Mouse (Mus musculus) gastrocnemius, adult 2 months (tissue): ENCODE results near the gene Fam160a1. TPM values are rescaled to one million over a fixed set of nuclear protein-coding genes. Genes with fewer than 3 reads are reported as not detected.

Experiments
- DNase-seq: peaks from one replicate; pipeline ENCODE4 v3.0.0; 2022
- H3K27ac ChIP-seq: fragments of 200-600 bp; 2 replicates; pipeline ENCODE4 v1.8.1; 2022; ENCODE audit warnings: mild to moderate bottlenecking
- H3K4me3 ChIP-seq: fragments of 200-600 bp; 2 replicates; pipeline ENCODE4 v1.8.1; 2022; ENCODE audit warnings: mild to moderate bottlenecking, moderate library complexity
- CTCF ChIP-seq: fragments of 200-600 bp; IDR thresholded peaks from 2 replicates; pipeline ENCODE4 v1.8.1; 2022; ENCODE audit warnings: antibody characterized with exemption, mild to moderate bottlenecking, moderate library complexity
- intact Hi-C: fragments of 180-260 bp; cut with DNase I; formaldehyde crosslinking; loops from one replicate; pipeline ENCODE4 v1.15.1; 2025
- total RNA-seq, 2 experiments: library from RNA; stranded (reverse); gene quantifications; 2 replicates each; pipeline ENCODE4 v1.2.3; 2021

Fam160a1 gene
- total RNA-seq, 2 experiments from 2014 or later, result 54.3 to 56.8 TPM

DNA sequence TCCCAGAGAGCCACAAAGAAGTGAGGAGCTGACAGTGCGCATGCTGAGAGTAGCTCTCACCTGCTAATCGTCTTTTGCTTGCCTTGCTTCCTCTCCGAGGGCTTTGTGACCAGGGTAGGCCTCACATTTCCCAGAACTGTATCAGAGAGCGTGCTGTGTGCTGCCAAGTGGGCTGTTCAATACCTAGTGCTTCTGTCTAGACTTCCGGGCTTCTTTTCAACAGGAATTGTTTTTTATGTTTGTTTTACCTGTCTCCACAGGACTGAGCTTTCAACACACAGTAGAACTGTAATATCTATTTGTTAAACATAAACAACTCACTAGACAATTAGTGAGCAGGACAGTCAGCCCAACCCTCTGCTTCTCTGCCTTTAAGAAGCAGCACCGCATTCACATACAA lies 28.2 kb upstream of the Fam160a1 start:
- Histone ChIP-seq H3K27ac (no peak overlapping the region), H3K4me3 (no peak overlapping the region)
- intact Hi-C loops, result no loop called here
- DNase-seq, result no peak
- no peak for TF ChIP-seq CTCF

DNA sequence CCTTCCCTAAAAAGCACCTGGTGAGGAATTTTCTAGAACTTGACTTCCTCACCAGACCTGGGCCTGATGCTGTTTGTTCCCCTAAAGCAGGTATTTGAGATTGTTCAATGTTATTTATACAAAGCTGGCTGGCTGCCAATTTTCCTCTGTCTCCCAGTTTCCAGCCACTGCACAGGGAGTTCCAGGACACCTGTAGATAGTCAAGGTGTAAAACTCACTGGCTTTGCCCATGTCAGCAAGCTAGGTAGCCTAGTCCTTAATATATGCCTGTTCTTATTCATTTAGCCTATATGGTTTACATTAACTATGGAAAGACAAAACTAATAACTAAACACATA lies 25.8 kb upstream of the Fam160a1 start:
- TF ChIP-seq CTCF, result no peak
- H3K4me3 ChIP-seq, result peak overlapping the region; percentile 46
- peak overlapping the region; percentile 79 for H3K27ac ChIP-seq
- no peak for DNase-seq
- intact Hi-C loops, result no loop called here

DNA sequence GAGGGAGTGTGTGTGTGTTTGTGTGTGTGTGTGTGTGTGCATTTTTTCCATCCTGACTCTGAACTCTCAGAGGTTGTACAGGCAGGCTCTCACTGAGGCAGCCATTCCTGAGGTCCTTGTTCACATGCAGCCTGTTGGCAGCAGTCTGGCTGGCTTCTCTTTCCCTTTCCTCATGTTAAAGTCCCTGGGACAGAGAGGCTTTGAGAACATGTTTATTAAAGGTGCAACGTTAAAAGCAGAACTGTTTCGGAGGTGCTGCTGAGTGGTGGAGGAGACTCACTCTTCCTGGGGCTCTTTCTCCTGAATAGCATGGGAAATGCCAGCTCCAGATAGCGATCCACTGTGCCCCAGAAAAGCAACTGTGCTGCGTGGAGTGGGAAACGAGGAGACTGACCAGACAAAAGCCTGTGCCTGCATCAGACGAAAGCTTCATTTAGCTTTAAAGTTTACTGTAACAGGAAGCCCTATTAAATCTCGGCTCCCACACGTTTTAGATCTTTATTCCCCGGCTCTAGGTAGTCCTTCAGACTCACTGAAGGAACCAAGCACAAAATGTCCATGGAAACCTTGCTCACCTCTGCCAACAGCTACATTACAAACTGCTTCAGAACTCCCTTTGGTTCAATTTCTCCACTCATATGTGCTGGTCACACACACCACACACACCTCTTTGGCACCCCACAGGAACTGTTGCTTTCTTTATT lies 25.2 kb upstream of the Fam160a1 start:
- Histone ChIP-seq H3K27ac (peak overlapping the region; percentile 79), H3K4me3 (peak overlapping the region; percentile 46)
- intact Hi-C loops, result no loop called here
- no peak for DNase-seq
- no peak for TF ChIP-seq CTCF

DNA sequence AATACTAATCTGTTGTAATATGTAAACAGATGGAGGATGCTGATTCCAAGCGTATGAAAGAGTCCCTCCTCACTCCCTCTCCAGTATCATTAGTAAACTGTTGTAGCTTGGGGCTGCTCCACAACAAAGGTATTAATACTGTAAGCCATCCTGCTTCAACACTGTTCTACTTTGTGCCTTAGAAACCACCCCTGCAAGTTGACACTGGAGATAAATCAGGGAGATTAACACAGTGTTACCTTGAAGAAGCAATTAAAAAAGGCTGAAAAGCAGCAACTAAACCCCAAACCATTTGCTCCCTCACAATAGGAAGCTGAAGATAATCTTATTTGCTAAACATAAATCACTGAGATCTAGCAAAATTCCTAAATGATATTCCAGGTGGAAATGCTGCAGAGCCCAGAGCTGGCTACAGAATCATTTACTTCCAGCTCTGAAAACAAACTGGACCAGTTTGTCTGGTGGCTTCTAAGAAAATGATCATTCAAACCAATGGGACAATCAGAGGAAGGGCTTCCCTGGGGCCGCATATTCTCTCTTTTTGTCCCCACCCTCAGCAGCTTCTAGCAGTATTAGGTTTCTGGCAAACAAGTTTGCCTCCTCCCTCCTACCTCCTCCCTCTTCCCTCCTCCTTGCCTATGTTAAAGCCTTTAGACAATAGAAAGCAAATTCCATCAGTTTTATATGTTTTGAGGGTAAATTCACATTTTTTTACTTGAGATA lies 24.5 kb upstream of the Fam160a1 start:
- intact Hi-C loops, result no loop called here
- Histone ChIP-seq H3K27ac (peak overlapping the region; percentile 6; the same call in 1 of the 2 replicates), H3K4me3 (no peak overlapping the region)
- no peak for DNase-seq
- TF ChIP-seq CTCF, result no peak

DNA sequence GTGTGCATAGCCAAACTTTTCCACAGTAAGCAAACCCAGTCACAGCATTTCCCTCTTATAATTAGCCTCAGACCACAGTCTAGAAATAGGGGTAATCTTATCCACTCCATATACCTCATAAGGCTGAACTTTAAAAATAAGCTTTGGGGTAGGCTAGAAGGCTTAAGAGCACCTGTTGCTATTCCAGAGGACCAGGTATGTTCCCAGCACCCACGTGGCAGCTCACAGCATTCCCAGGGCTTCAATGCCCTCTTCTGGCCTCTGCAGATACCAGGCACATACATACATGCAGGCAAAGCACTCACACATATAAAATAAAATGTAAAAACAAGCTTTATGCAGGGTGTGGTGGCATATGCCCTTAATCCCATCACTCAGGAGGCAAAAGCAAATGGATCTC lies 16.5 kb upstream of the Fam160a1 start:
- intact Hi-C loops, result no loop called here
- Histone ChIP-seq H3K27ac (peak overlapping the region; percentile 74), H3K4me3 (no peak overlapping the region)
- TF ChIP-seq CTCF, result peak; percentile 42; the same call in 1 of the 2 replicates
- DNase-seq, result no peak

DNA sequence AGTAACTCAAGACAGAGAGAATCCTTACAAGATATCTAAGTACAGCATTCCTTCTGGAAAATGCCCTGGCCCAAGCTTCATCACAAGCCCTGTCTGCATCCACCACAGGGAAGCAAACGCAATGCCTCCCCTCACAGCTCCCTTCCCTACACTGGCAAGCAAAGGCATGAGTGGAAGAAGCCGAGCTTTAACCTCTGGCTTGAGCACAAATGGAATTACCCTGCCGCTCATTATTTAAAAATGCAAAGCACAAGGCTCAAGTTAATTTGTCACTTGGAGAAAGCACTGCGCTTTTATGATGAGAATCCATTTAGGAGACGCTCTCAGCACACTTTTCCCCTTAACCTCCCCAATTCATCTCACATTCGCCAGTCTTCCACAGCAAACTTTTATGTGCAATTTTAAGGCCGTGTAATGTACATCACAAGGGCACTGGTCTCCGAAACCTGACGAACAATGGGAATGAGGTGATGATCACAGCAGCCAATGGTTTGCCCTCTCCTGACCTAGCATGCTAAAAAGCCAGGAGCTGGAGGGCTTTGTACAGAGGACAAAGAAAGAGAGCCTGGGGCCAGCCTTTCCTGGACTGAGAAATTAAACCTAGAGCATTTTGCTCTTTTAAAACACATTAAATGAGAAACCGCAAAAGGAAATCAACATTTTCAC lies 15.5 kb upstream of the Fam160a1 start:
- intact Hi-C loops, result no loop called here
- Histone ChIP-seq H3K4me3 (no peak overlapping the region), H3K27ac (peak overlapping the region; percentile 74)
- no peak for TF ChIP-seq CTCF
- no peak for DNase-seq

DNA sequence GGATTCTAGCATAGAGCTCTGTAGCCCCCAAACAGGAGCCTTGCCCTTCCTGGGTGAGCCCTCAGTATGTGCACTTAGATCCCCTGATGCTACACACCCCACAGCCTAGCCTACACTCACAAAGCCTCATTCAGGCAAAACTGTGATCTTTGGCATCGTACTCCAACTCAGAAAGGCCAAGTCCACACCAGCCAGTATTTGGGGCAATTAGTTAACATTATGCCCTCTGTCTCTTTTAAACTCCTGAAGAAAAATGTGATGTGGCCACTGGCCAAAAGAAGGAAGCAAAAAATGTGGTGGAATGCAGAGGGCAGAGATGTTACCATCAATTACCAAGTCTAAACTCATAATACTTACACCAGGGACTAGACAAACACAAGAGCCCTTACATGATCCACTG lies 14.7 kb upstream of the Fam160a1 start:
- Histone ChIP-seq H3K27ac (peak overlapping the region; percentile 74; the same call in 1 of the 2 replicates), H3K4me3 (no peak overlapping the region)
- no peak for DNase-seq
- no peak for TF ChIP-seq CTCF
- intact Hi-C loops, result no loop called here

DNA sequence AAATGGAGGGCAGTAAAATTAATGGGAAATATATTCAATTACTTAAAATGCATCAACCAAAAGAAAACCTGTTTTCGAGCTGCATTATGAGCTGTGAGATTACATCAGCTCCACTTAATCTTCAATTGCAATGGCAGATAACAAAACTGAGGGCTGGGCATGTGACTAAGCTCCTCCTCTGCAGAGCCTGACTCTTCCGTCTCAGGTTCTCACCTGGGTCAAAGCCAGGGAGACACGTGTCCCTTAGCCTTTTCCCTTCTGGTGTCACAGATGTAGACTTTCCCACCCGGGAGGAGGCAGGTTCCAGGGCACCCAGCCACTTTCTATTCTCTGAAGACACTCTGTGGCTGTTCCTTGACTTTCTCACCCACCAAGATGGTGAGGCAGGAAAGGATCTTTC lies 12.0 kb upstream of the Fam160a1 start:
- no peak overlapping the region for H3K4me3 ChIP-seq
- H3K27ac ChIP-seq, result peak overlapping the region; percentile 69
- TF ChIP-seq CTCF, result no peak
- peak; percentile 77 for DNase-seq
- intact Hi-C loops, result no loop called here

DNA sequence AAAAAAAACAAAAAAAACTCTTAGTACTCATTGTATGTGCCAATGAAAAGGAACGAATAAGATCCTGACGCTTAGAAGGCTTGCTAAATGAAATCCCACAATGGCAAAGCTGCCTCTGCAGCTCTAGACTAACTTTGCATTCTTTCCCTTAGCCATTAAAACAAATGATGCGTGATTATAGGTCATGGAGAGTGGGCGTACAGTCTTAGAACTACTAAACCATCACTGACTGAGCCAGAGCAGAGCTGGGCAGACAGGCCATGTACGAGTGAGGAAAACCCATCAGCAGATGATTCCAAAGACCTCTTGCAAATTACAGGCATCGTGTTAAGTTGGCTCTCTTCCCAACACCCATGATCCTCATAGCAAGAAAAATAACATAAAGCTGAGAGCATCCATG lies 10.7 kb upstream of the Fam160a1 start:
- no peak overlapping the region for H3K4me3 ChIP-seq
- 0 out of 2 replicates have a peak overlapping the region, but pooled peaks have one; percentile 31 for H3K27ac ChIP-seq
- no peak for TF ChIP-seq CTCF
- no peak for DNase-seq
- intact Hi-C loops, result no loop called here

DNA sequence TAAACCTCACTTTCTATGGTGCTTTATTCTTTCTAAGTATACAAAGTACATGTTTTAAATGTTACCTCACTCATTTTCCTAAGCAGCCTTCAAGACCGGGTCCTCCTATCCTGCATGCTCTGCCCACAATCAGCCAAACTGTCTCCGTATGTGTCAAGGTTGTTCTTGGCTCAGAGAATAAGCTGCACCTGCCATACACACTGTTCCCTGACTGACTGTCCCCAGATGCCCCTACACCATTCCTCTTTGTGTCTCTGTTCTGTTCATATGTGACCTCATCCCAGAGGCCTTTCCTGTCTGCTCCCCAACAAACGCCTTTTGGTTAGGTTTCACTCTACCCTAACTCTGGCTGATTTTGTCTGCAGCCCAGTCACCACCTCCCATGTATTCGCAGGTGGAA lies 10.2 kb upstream of the Fam160a1 start:
- 0 out of 2 replicates have a peak overlapping the region, but pooled peaks have one; percentile 31 for H3K27ac ChIP-seq
- no peak for TF ChIP-seq CTCF
- no peak for DNase-seq
- H3K4me3 ChIP-seq, result no peak overlapping the region
- intact Hi-C loops, result no loop called here

DNA sequence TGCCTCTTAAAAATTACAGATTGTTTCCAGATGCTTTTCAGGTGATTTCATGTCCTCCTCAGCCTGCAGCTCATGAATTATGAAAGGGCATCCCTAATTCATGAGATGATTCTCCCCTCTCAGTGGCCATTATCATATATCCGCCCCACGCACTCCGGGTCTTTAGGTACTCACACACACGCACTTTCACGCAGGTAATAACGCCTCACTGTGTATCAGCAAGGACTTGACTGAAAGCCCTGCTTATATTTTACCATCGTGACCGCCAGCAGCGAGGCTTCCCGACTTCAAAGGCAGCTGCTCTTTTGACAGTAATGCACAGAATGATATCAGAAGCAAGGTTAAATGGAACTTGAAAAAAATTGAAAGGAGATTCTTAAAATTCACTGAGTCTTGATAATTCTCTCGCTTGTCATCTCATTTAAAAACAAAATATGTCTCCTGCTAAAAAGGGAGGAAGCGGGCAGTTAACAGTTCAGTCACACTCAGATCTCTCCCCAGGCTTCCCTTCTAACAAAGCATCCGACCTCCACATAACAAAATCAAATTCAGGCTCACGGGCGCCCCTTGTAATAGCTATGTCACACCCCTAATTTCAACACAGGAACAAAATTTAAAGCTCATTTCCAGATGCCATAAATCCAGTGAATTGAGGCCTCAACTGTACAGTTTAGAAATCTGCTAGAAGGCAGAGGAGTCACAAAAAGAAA lies 3.9 kb upstream of the Fam160a1 start:
- intact Hi-C loops, result no loop called here
- Histone ChIP-seq H3K27ac (no peak overlapping the region), H3K4me3 (no peak overlapping the region)
- DNase-seq, result no peak
- no peak for TF ChIP-seq CTCF

DNA sequence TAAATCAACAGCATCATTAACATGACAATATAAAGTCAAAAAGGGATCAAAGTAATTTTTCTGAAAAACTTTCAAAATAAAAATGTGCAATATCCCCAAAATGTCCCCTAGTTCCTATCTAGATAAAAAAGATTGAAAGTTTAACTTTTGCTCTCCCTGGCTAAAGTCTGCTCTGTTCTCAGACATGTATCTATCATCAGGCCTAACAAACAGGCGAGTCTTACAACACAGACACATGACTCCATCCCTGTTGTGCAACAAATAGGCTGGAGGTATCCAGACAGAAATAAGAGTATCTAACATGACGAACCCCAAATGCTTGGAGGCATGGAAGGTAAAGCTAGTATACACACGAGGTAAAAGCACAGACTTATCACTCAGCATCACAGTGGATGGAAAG lies 2.2 kb upstream of the Fam160a1 start:
- no peak for DNase-seq
- TF ChIP-seq CTCF, result no peak
- H3K27ac ChIP-seq, result peak overlapping the region; percentile 7; the same call in 1 of the 2 replicates
- no peak overlapping the region for H3K4me3 ChIP-seq
- intact Hi-C loops, result no loop called here
